Comparison of ENCODE assay signal across 21 mouse cellular contexts in the genomic region with DNA sequence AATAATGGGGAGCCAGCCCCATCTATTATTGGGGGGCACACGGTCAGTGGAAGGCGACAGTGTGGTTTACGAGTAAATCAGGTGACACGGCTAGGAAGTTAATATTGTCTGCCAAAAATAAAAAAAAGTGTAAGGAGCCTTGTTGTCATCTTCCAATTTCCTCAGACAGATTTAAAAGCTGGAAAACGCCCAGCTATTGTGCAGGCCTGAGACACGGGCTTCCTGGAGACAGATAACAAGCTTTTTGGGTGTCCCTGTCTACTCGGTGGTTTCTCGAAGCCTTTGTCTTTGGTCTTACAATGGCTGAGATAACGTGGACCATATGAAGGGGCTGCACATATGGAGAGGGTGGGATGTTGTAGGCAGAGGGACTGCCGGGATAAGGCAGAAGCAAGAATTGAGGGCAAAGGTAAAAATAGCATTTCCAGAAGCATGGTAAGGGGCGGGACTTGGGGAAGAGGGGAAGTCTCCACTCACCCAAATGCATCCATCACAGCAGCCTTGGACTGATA. TPM values are rescaled to one million over a fixed set of nuclear protein-coding genes. Genes with fewer than 3 reads are reported as not detected.
DNase-seq lines count a peak whose midpoint lies in the region; ATAC-seq and TF ChIP-seq lines count a peak whose summit lies in the region.
"Had no signal": no experiment of that assay in that cellular context is flagged by ENCODE, and none has a peak within 500 bp of the region (broad histone marks: within the 10 kb centered on the region; RNA-seq: fewer than 3 reads in every experiment).

No protein-coding gene starts in this region.

- TF ChIP-seq CTCF in kidney, adult 2 months (conservative IDR thresholded peaks at IDR 0.05; ENCODE audit: insufficient read depth, insufficient read length, low read depth, low read length): no peak

- no peak for TF ChIP-seq POLR2A in kidney, adult 2 months (IDR thresholded peaks at IDR 0.05; ENCODE audit: low read depth, low read length)

- DNase-seq in embryonic facial prominence, embryonic 10.5 days (ENCODE audit: low spot score): no peak
- peak; percentile 79 for DNase-seq in kidney, adult 2 months
- peak; percentile 46 to 62 for DNase-seq in kidney, postnatal 25 days
- DNase-seq in cerebellum, adult 18-20 months: no peak
- DNase-seq: cerebellum, adult 11 months; cerebellum, postnatal 36 days; right cerebral cortex, postnatal 4 days; thymus, adult 2 months had no signal

- no peak overlapping the region for H3K4me2 ChIP-seq in embryonic facial prominence, embryonic 12.5 days (replicated peaks)
- no peak overlapping the region for H3K4me2 ChIP-seq in kidney, embryonic 15.5 days
- peak overlapping the region; percentile 29; the same call in 1 of the 2 replicates for H3K4me2 ChIP-seq in embryonic facial prominence, embryonic 13.5 days
- no peak overlapping the region for H3K4me2 ChIP-seq in forebrain, embryonic 12.5 days
- H3K4me2 ChIP-seq: forebrain, embryonic 13.5 days; hindbrain, embryonic 13.5 days; intestine, embryonic 15.5 days; liver, embryonic 11.5 days; midbrain, embryonic 12.5 days; neural tube, embryonic 15.5 days had no signal

- 56% methylated on average over 11 of the region's 11 CpGs for WGBS in embryonic facial prominence, embryonic 12.5 days
- 76% methylated on average over 11 of the region's 11 CpGs for WGBS in embryonic facial prominence, embryonic 10.5 days
- 60% methylated on average over 11 of the region's 11 CpGs for WGBS in kidney, adult 2 months
- WGBS in kidney, embryonic 15.5 days: 68% methylated on average over 11 of the region's 11 CpGs
- 43% methylated on average over 11 of the region's 11 CpGs for WGBS in embryonic facial prominence, embryonic 13.5 days
- 80% methylated on average over 11 of the region's 11 CpGs for WGBS in forebrain, embryonic 12.5 days

- no peaks in the 10 kb centered on the region for H3K36me3 ChIP-seq in embryonic facial prominence, embryonic 12.5 days
- no peaks in the 10 kb centered on the region for H3K36me3 ChIP-seq in embryonic facial prominence, embryonic 10.5 days (replicated peaks)
- H3K36me3 ChIP-seq in kidney, adult 2 months (ENCODE audit: control insufficient read depth, insufficient read depth, low read length): no peaks in the 10 kb centered on the region
- no peaks in the 10 kb centered on the region for H3K36me3 ChIP-seq in kidney, embryonic 15.5 days
- H3K36me3 ChIP-seq in embryonic facial prominence, embryonic 13.5 days: no peaks in the 10 kb centered on the region
- H3K36me3 ChIP-seq in forebrain, embryonic 12.5 days (replicated peaks): no peaks in the 10 kb centered on the region
- H3K36me3 ChIP-seq: hindbrain, embryonic 13.5 days; intestine, embryonic 15.5 days; midbrain, embryonic 12.5 days; neural tube, embryonic 15.5 days had no signal

- H3K9me3 ChIP-seq in embryonic facial prominence, embryonic 12.5 days: no peaks in the 10 kb centered on the region
- H3K9me3 ChIP-seq in embryonic facial prominence, embryonic 10.5 days: no peaks in the 10 kb centered on the region
- H3K9me3 ChIP-seq in kidney, embryonic 15.5 days (replicated peaks): no peaks in the 10 kb centered on the region
- no peaks in the 10 kb centered on the region for H3K9me3 ChIP-seq in embryonic facial prominence, embryonic 13.5 days
- no peaks in the 10 kb centered on the region for H3K9me3 ChIP-seq in forebrain, embryonic 12.5 days
- H3K9me3 ChIP-seq: forebrain, embryonic 13.5 days; hindbrain, embryonic 13.5 days; intestine, embryonic 15.5 days; midbrain, embryonic 12.5 days; neural tube, embryonic 15.5 days had no signal

- H3K4me3 ChIP-seq in embryonic facial prominence, embryonic 12.5 days: no peak overlapping the region
- no peak overlapping the region for H3K4me3 ChIP-seq in embryonic facial prominence, embryonic 10.5 days
- no peak overlapping the region for H3K4me3 ChIP-seq in kidney, adult 2 months (ENCODE audit: insufficient read depth, low read depth, low read length)
- H3K4me3 ChIP-seq in kidney, embryonic 15.5 days (replicated peaks): no peak overlapping the region
- H3K4me3 ChIP-seq in embryonic facial prominence, embryonic 13.5 days: no peak overlapping the region
- H3K4me3 ChIP-seq in forebrain, embryonic 12.5 days (replicated peaks): no peak overlapping the region
- H3K4me3 ChIP-seq: forebrain, embryonic 13.5 days; heart, adult 2 months; hindbrain, embryonic 13.5 days; intestine, embryonic 15.5 days; midbrain, embryonic 12.5 days; neural tube, embryonic 15.5 days had no signal

- peak overlapping the region; percentile 30 for H3K27ac ChIP-seq in embryonic facial prominence, embryonic 12.5 days
- no peak overlapping the region for H3K27ac ChIP-seq in embryonic facial prominence, embryonic 10.5 days (replicated peaks)
- H3K27ac ChIP-seq in kidney, adult 2 months (ENCODE audit: insufficient read depth, low read depth, low read length): no peak overlapping the region
- no peak overlapping the region for H3K27ac ChIP-seq in kidney, embryonic 15.5 days
- peak overlapping the region; percentile 71 for H3K27ac ChIP-seq in embryonic facial prominence, embryonic 13.5 days
- no peak overlapping the region for H3K27ac ChIP-seq in forebrain, embryonic 12.5 days
- H3K27ac ChIP-seq: forebrain, embryonic 13.5 days; heart, adult 2 months; hindbrain, embryonic 13.5 days; intestine, embryonic 15.5 days; macrophage; midbrain, embryonic 12.5 days; neural tube, embryonic 15.5 days had no signal

- ATAC-seq in embryonic facial prominence, embryonic 12.5 days (ENCODE audit: insufficient number of reproducible peaks, insufficient read depth, low FRiP score, low TSS enrichment): no peak
- no peak for ATAC-seq in kidney, embryonic 15.5 days (replicated peaks; ENCODE audit: low FRiP score)
- no peak for ATAC-seq in embryonic facial prominence, embryonic 13.5 days (ENCODE audit: insufficient number of reproducible peaks, insufficient read depth, low FRiP score, low TSS enrichment, low read depth)
- no peak for ATAC-seq in forebrain, embryonic 12.5 days (ENCODE audit: low FRiP score)
- ATAC-seq: activated CD4-positive, CD25-positive, alpha-beta regulatory T cell, adult 4 months; forebrain, embryonic 13.5 days; intestine, embryonic 15.5 days had no signal

- no peak overlapping the region for H3K9ac ChIP-seq in embryonic facial prominence, embryonic 12.5 days
- H3K9ac ChIP-seq in kidney, embryonic 15.5 days: no peak overlapping the region
- no peak overlapping the region for H3K9ac ChIP-seq in embryonic facial prominence, embryonic 13.5 days
- no peak overlapping the region for H3K9ac ChIP-seq in forebrain, embryonic 12.5 days
- H3K9ac ChIP-seq: forebrain, embryonic 13.5 days; hindbrain, embryonic 13.5 days; intestine, embryonic 15.5 days; midbrain, embryonic 12.5 days; neural tube, embryonic 15.5 days had no signal

- H3K27me3 ChIP-seq in embryonic facial prominence, embryonic 12.5 days: 0 out of 2 replicates have a peak, but pooled peaks cover 4% of the 10 kb centered on the region
- H3K27me3 ChIP-seq in embryonic facial prominence, embryonic 10.5 days (replicated peaks; ENCODE audit: low read depth, poor library complexity, severe bottlenecking): peaks cover 11% of the 10 kb centered on the region
- no peaks in the 10 kb centered on the region for H3K27me3 ChIP-seq in kidney, adult 2 months (replicated peaks; ENCODE audit: control insufficient read depth, insufficient read depth, low read length)
- peaks cover 16% of the 10 kb centered on the region; the same call in 1 of the 2 replicates for H3K27me3 ChIP-seq in kidney, embryonic 15.5 days
- peaks cover 14% of the 10 kb centered on the region for H3K27me3 ChIP-seq in embryonic facial prominence, embryonic 13.5 days
- peaks cover 9% of the 10 kb centered on the region; the same call in 1 of the 2 replicates for H3K27me3 ChIP-seq in forebrain, embryonic 12.5 days
- H3K27me3 ChIP-seq: intestine, embryonic 15.5 days; neural tube, embryonic 15.5 days had no signal

- H3K4me1 ChIP-seq in embryonic facial prominence, embryonic 12.5 days: peaks cover 10% of the 10 kb centered on the region; the same call in 1 of the 2 replicates
- H3K4me1 ChIP-seq in embryonic facial prominence, embryonic 10.5 days: peaks cover 19% of the 10 kb centered on the region
- no peaks in the 10 kb centered on the region for H3K4me1 ChIP-seq in kidney, adult 2 months (ENCODE audit: control insufficient read depth, insufficient read depth, low read length)
- H3K4me1 ChIP-seq in kidney, embryonic 15.5 days: no peaks in the 10 kb centered on the region
- H3K4me1 ChIP-seq in embryonic facial prominence, embryonic 13.5 days: peaks cover 31% of the 10 kb centered on the region
- H3K4me1 ChIP-seq in forebrain, embryonic 12.5 days: no peaks in the 10 kb centered on the region
- H3K4me1 ChIP-seq: forebrain, embryonic 13.5 days; hindbrain, embryonic 13.5 days; intestine, embryonic 15.5 days; midbrain, embryonic 12.5 days had no signal

RNA-seq across cellular contexts. Expression of gene Lmx1a, which starts 39.9 kb away (rescaled TPM):
- 1.8 and 4.4 TPM in 2 replicates for polyA plus RNA-seq in embryonic facial prominence, embryonic 12.5 days (2016; fragmentation: Nextera tagmentation; extraction: Ambion mirVana)
- polyA plus RNA-seq in embryonic facial prominence, embryonic 10.5 days (2016; fragmentation: Nextera tagmentation; extraction: Ambion mirVana): 2.6 and 4.9 TPM in 2 replicates
- 0.02 and 0.07 TPM in 2 replicates for polyA plus RNA-seq in kidney, adult 2 months (2012; rRNA removed)
- polyA plus RNA-seq in kidney, embryonic 15.5 days (2015; fragmentation: Nextera tagmentation; extraction: Ambion mirVana): 0.09 and 0.17 TPM in 2 replicates
- polyA plus RNA-seq in embryonic facial prominence, embryonic 13.5 days (2015; fragmentation: Nextera tagmentation; extraction: Ambion mirVana): 0.63 and 0.76 TPM in 2 replicates
- 7.0 and 7.7 TPM in 2 replicates for polyA plus RNA-seq in forebrain, embryonic 12.5 days (2016; fragmentation: Nextera tagmentation; extraction: Ambion mirVana)
- polyA plus RNA-seq: activated CD4-positive, CD25-positive, alpha-beta regulatory T cell, adult 4 months; macrophage had no signal

RNA-seq across cellular contexts. Expression of gene Rxrg, which starts 51.0 kb away (rescaled TPM):
- polyA plus RNA-seq in embryonic facial prominence, embryonic 12.5 days (2016; fragmentation: Nextera tagmentation; extraction: Ambion mirVana): 13.6 and 13.9 TPM in 2 replicates
- polyA plus RNA-seq in embryonic facial prominence, embryonic 10.5 days (2016; fragmentation: Nextera tagmentation; extraction: Ambion mirVana): 3.6 and 4.0 TPM in 2 replicates
- polyA plus RNA-seq in kidney, adult 2 months (2012; rRNA removed): 2.3 and 3.5 TPM in 2 replicates
- polyA plus RNA-seq in kidney, embryonic 15.5 days (2015; fragmentation: Nextera tagmentation; extraction: Ambion mirVana): 2.3 and 2.8 TPM in 2 replicates
- 4.6 and 5.4 TPM in 2 replicates for polyA plus RNA-seq in embryonic facial prominence, embryonic 13.5 days (2015; fragmentation: Nextera tagmentation; extraction: Ambion mirVana)
- polyA plus RNA-seq in forebrain, embryonic 12.5 days (2016; fragmentation: Nextera tagmentation; extraction: Ambion mirVana): 3.1 and 3.8 TPM in 2 replicates
- polyA plus RNA-seq: activated CD4-positive, CD25-positive, alpha-beta regulatory T cell, adult 4 months; macrophage had no signal

Comparison
In these comparisons a context has a peak if more than half of its experiments do, and no peak if none do; other contexts are left out.
1. H3K27ac ChIP-seq: peak in embryonic facial prominence, embryonic 12.5 days (single experiment) and embryonic facial prominence, embryonic 13.5 days (single experiment); none in embryonic facial prominence, embryonic 10.5 days (single experiment), kidney, adult 2 months (single experiment), kidney, embryonic 15.5 days (single experiment) and forebrain, embryonic 12.5 days (single experiment).
2. DNase-seq: peak in kidney, adult 2 months (single experiment) and kidney, postnatal 25 days (2 of 2); none in embryonic facial prominence, embryonic 10.5 days (single experiment) and cerebellum, adult 18-20 months (0 of 2).